Mouse (Mus musculus): ENCODE data around the gene Gm39566. TPM values are rescaled to one million over a fixed set of nuclear protein-coding genes. Genes with fewer than 3 reads are reported as not detected.

The Gm39566 gene
- polyA plus RNA-seq, 1 experiment from 2014 or later, result not detected

- H3K27ac ChIP-seq, result no peak overlapping the region
- H3K36me3 ChIP-seq (ENCODE audit: poor library complexity, severe bottlenecking), result peaks cover 90% of the 10 kb centered on the region
- H3K9me3 ChIP-seq (replicated peaks), result no peaks in the 10 kb centered on the region
- no peak overlapping the region for H3K4me3 ChIP-seq
- 71% methylated on average over 5 of the region's 5 CpGs for WGBS
- peak overlapping the region; percentile 2; the same call in 1 of the 2 replicates for H3K9ac ChIP-seq
- no peak overlapping the region for H3K4me2 ChIP-seq
- no peak for ATAC-seq
- peaks cover 4% of the 10 kb centered on the region; the same call in 1 of the 2 replicates for H3K27me3 ChIP-seq
- peaks cover 18% of the 10 kb centered on the region for H3K4me1 ChIP-seq
Observed at GRCm38 (mm10) chr11:69828832-69829231, 13.7 kb upstream of the Gm39566 start.

GRCm38 (mm10) chr11:69823456-69823855, 8.4 kb upstream of the Gm39566 start:
- H3K4me3 ChIP-seq, result no peak overlapping the region
- no peak overlapping the region for H3K4me2 ChIP-seq
- H3K9ac ChIP-seq, result no peak overlapping the region
- 76% methylated on average over 2 of the region's 2 CpGs for WGBS
- H3K9me3 ChIP-seq (replicated peaks), result no peaks in the 10 kb centered on the region
- no peak for ATAC-seq
- H3K27me3 ChIP-seq, result no peaks in the 10 kb centered on the region
- peaks cover 50% of the 10 kb centered on the region for H3K36me3 ChIP-seq (ENCODE audit: poor library complexity, severe bottlenecking)
- no peaks in the 10 kb centered on the region for H3K4me1 ChIP-seq
- no peak overlapping the region for H3K27ac ChIP-seq

GRCm38 (mm10) chr11:69822080-69822479, 7.0 kb upstream of the Gm39566 start, which contains the start of gene Spem1:
Gene Spem1, minus strand, starts transcription at chr11:69822180.
- Histone ChIP-seq H3K4me3 (no peak within 1 kb of the TSS), H3K4me1 (no peaks in the 10 kb centered on the region), H3K36me3 (ENCODE audit: poor library complexity, severe bottlenecking) (peaks cover 36% of the 10 kb centered on the region), H3K9me3 (replicated peaks) (peaks cover 6% of the 10 kb centered on the region), H3K27me3 (no peaks in the 10 kb centered on the region), H3K27ac (no peak within 1 kb of the TSS), H3K9ac (no peak within 1 kb of the TSS), H3K4me2 (no peak within 1 kb of the TSS)
- ATAC-seq, result no peak
- 87% methylated on average over 3 of the region's 3 CpGs for WGBS

DNA sequence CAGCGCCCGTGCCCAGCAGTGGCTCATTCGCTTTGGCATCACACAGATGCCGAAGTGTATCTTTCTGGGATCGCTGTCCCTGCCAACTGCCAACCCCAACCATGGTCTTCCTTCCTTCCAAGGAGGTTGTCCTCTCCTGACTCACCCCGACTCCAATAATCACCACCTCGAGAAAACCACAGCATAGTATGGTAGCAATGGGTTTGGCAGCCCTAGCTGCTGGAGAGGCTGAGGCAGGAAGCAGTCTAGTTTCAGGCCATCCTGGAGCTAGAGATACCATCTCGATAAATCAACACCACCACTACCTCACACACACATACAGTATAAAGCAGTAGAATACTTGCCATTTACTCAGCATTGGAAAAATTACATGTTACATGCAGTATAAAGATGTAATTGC, 3.8 kb upstream of the Gm39566 start:
- H3K4me2 ChIP-seq, result no peak overlapping the region
- no peaks in the 10 kb centered on the region for H3K4me1 ChIP-seq
- WGBS, result 93% methylated on average over 8 of the region's 8 CpGs
- no peaks in the 10 kb centered on the region for H3K27me3 ChIP-seq
- ATAC-seq, result no peak
- H3K27ac ChIP-seq, result no peak overlapping the region
- peaks cover 12% of the 10 kb centered on the region for H3K9me3 ChIP-seq (replicated peaks)
- peaks cover 4% of the 10 kb centered on the region for H3K36me3 ChIP-seq (ENCODE audit: poor library complexity, severe bottlenecking)
- no peak overlapping the region for H3K4me3 ChIP-seq
- no peak overlapping the region for H3K9ac ChIP-seq

DNA sequence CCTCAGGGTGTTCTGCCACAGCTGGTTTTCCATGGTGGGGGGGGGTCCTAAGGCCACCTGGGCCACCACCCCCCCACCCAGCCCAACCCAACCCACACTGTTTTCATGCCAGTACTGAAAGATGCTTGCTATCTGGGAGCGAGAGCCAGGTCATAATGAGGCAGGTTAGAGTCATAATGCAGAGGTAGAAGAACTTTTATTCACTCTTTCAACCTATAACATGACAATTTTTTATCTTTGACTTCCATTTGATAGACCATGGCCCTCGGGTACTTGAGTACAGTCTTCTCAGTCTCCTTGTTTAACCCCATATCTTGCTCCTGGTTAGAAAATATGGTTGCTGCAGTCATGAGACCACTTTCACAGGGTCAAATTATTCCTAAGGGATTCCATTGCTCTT, 3.3 kb upstream of the Gm39566 start, which contains the start of gene Spem2:
Spem2 (minus strand) TSS at position 101 of the 400 bp plus-strand sequence.
- Histone ChIP-seq H3K36me3 (ENCODE audit: poor library complexity, severe bottlenecking) (no peaks in the 10 kb centered on the region), H3K27ac (no peak within 1 kb of the TSS), H3K4me3 (no peak within 1 kb of the TSS), H3K4me1 (no peaks in the 10 kb centered on the region), H3K4me2 (no peak within 1 kb of the TSS), H3K27me3 (no peaks in the 10 kb centered on the region), H3K9ac (no peak within 1 kb of the TSS), H3K9me3 (replicated peaks) (peaks cover 12% of the 10 kb centered on the region)
- no peak for ATAC-seq
- 77% methylated on average over 2 of the region's 2 CpGs for WGBS

- Histone ChIP-seq H3K27me3 (no peaks in the 10 kb centered on the region), H3K4me1 (no peaks in the 10 kb centered on the region), H3K36me3 (ENCODE audit: poor library complexity, severe bottlenecking) (no peaks in the 10 kb centered on the region), H3K4me3 (no peak overlapping the region), H3K4me2 (no peak overlapping the region), H3K27ac (no peak overlapping the region), H3K9ac (no peak overlapping the region), H3K9me3 (replicated peaks) (peaks cover 12% of the 10 kb centered on the region)
- ATAC-seq, result no peak
- 89% methylated on average over 12 of the region's 12 CpGs for WGBS
Observed at GRCm38 (mm10) chr11:69816520-69816919, 1.4 kb upstream of the Gm39566 start.

- no peak overlapping the region for H3K9ac ChIP-seq
- no peak overlapping the region for H3K27ac ChIP-seq
Observed at GRCm38 (mm10) chr11:69810280-69810679, 4.8 kb downstream of the Gm39566 start.

GRCm38 (mm10) chr11:69807641-69808040, 7.5 kb downstream of the Gm39566 start:
- no peak overlapping the region for H3K9ac ChIP-seq
- no peak overlapping the region for H3K4me2 ChIP-seq
- H3K36me3 ChIP-seq (ENCODE audit: poor library complexity, severe bottlenecking), result no peaks in the 10 kb centered on the region
- ATAC-seq, result no peak
- no peak overlapping the region for H3K4me3 ChIP-seq
- 87% methylated on average over 2 of the region's 2 CpGs for WGBS
- 0 out of 2 replicates have a peak, but pooled peaks cover 5% of the 10 kb centered on the region for H3K9me3 ChIP-seq (replicated peaks)
- no peak overlapping the region for H3K27ac ChIP-seq
- H3K27me3 ChIP-seq, result peaks cover 41% of the 10 kb centered on the region
- peaks cover 25% of the 10 kb centered on the region for H3K4me1 ChIP-seq

More at GRCm38 (mm10) chr11:69810280-69810679, 4.8 kb downstream of the Gm39566 start:
- no peak for ATAC-seq
- Histone ChIP-seq H3K36me3 (ENCODE audit: poor library complexity, severe bottlenecking) (no peaks in the 10 kb centered on the region), H3K4me3 (no peak overlapping the region), H3K4me1 (no peaks in the 10 kb centered on the region), H3K9me3 (replicated peaks) (0 out of 2 replicates have a peak, but pooled peaks cover 5% of the 10 kb centered on the region), H3K27me3 (peaks cover 21% of the 10 kb centered on the region), H3K4me2 (no peak overlapping the region)

- peaks cover 53% of the 10 kb centered on the region for H3K27me3 ChIP-seq
- H3K9me3 ChIP-seq (replicated peaks), result 0 out of 2 replicates have a peak, but pooled peaks cover 5% of the 10 kb centered on the region
- peaks cover 37% of the 10 kb centered on the region for H3K4me1 ChIP-seq
- H3K9ac ChIP-seq, result no peak overlapping the region
- H3K27ac ChIP-seq, result no peak overlapping the region
- no peaks in the 10 kb centered on the region for H3K36me3 ChIP-seq (ENCODE audit: poor library complexity, severe bottlenecking)
- H3K4me2 ChIP-seq, result no peak overlapping the region
- H3K4me3 ChIP-seq, result no peak overlapping the region
- WGBS, result 89% methylated on average over 4 of the region's 4 CpGs
- ATAC-seq, result no peak
Observed at GRCm38 (mm10) chr11:69806378-69806777, 8.7 kb downstream of the Gm39566 start.

- H3K36me3 ChIP-seq (ENCODE audit: poor library complexity, severe bottlenecking), result no peaks in the 10 kb centered on the region
- H3K27me3 ChIP-seq, result peaks cover 50% of the 10 kb centered on the region
- peak within 1 kb of the TSS; percentile 97 for H3K4me2 ChIP-seq
- ATAC-seq, result no peak
- peak within 1 kb of the TSS; percentile 54 for H3K4me3 ChIP-seq
- H3K9me3 ChIP-seq (replicated peaks), result 0 out of 2 replicates have a peak, but pooled peaks cover 5% of the 10 kb centered on the region
- no peak within 1 kb of the TSS for H3K9ac ChIP-seq
- H3K27ac ChIP-seq, result no peak within 1 kb of the TSS
- H3K4me1 ChIP-seq, result peaks cover 45% of the 10 kb centered on the region
- WGBS, result 5% methylated on average over 29 of the region's 29 CpGs
Observed at GRCm38 (mm10) chr11:69804972-69805909, 9.9 kb downstream of the Gm39566 start, which contains the start of gene Tmem102. Gene Tmem102, minus strand, starts transcription at chr11:69805624.

DNA sequence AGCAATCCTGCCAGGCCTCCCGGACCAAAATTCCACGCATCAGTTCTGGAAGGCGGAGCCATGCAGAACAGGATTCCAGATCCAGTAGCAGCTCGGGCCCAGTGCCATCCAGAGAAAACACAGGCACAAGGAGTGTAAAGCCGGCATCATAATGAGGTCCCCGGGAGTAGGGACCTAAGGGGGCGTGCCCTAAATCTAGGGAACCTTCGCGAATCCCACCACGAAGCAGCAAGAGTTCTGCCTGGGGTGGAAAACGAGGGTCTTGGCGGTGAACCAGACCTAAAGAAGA, 10.5 kb downstream of the Gm39566 start:
- Histone ChIP-seq H3K9ac (no peak overlapping the region), H3K4me3 (peak overlapping the region; percentile 54), H3K4me1 (peaks cover 51% of the 10 kb centered on the region), H3K36me3 (ENCODE audit: poor library complexity, severe bottlenecking) (no peaks in the 10 kb centered on the region), H3K4me2 (peak overlapping the region; percentile 97), H3K27me3 (peaks cover 50% of the 10 kb centered on the region), H3K27ac (no peak overlapping the region), H3K9me3 (replicated peaks) (0 out of 2 replicates have a peak, but pooled peaks cover 5% of the 10 kb centered on the region)
- ATAC-seq, result no peak
- WGBS, result 8% methylated on average over 12 of the region's 12 CpGs
